Mouse (Mus musculus): ENCODE results near the gene Slc35c2.

Gene Slc35c2

GRCm38 (mm10) chr2:165275124-165275640, 12.5 kb downstream of the Slc35c2 start:
- no peak for DNase-seq (ENCODE audit: low spot score)

GRCm38 (mm10) chr2:165273589-165273988, 14.1 kb downstream of the Slc35c2 start:
- DNase-seq (ENCODE audit: low spot score) = no peak

- DNase-seq (ENCODE audit: low spot score) = no peak
Observed at GRCm38 (mm10) chr2:165271326-165271725, 16.3 kb downstream of the Slc35c2 start.

GRCm38 (mm10) chr2:165270858-165271257, 16.8 kb downstream of the Slc35c2 start:
- no peak for DNase-seq (ENCODE audit: low spot score)

- DNase-seq (ENCODE audit: low spot score) = no peak
Observed at GRCm38 (mm10) chr2:165266739-165267138, 20.9 kb downstream of the Slc35c2 start.

- no peak for DNase-seq (ENCODE audit: low spot score)
Observed at GRCm38 (mm10) chr2:165263861-165264260, 23.8 kb downstream of the Slc35c2 start.

GRCm38 (mm10) chr2:165262274-165262990, 25.2 kb downstream of the Slc35c2 start:
- DNase-seq (ENCODE audit: low spot score) = no peak

- DNase-seq (ENCODE audit: low spot score) = no peak
Observed at GRCm38 (mm10) chr2:165259859-165260258, 27.8 kb downstream of the Slc35c2 start.

GRCm38 (mm10) chr2:165258321-165258720, 29.3 kb downstream of the Slc35c2 start:
- no peak for DNase-seq (ENCODE audit: low spot score)

- DNase-seq (ENCODE audit: low spot score) = no peak
Observed at GRCm38 (mm10) chr2:165257151-165257834, 30.4 kb downstream of the Slc35c2 start.

- no peak for DNase-seq (ENCODE audit: low spot score)
Observed at GRCm38 (mm10) chr2:165256213-165256612, 31.5 kb downstream of the Slc35c2 start.

- DNase-seq (ENCODE audit: low spot score) = no peak
Observed at GRCm38 (mm10) chr2:165253867-165254266, 33.8 kb downstream of the Slc35c2 start.

GRCm38 (mm10) chr2:165253269-165253668, 34.4 kb downstream of the Slc35c2 start:
- DNase-seq (ENCODE audit: low spot score) = no peak

- no peak for DNase-seq (ENCODE audit: low spot score)
Observed at GRCm38 (mm10) chr2:165252801-165253200, 34.9 kb downstream of the Slc35c2 start.

- no peak for DNase-seq (ENCODE audit: low spot score)
Observed at GRCm38 (mm10) chr2:165252381-165252780, 35.3 kb downstream of the Slc35c2 start.

GRCm38 (mm10) chr2:165250903-165251302, 36.8 kb downstream of the Slc35c2 start:
- DNase-seq (ENCODE audit: low spot score) = no peak

GRCm38 (mm10) chr2:165248967-165249366, 38.7 kb downstream of the Slc35c2 start:
- DNase-seq (ENCODE audit: low spot score) = no peak

- no peak for DNase-seq (ENCODE audit: low spot score)
Observed at GRCm38 (mm10) chr2:165246349-165246748, 41.3 kb downstream of the Slc35c2 start.

GRCm38 (mm10) chr2:165243122-165243720, 44.4 kb downstream of the Slc35c2 start:
- no peak for DNase-seq (ENCODE audit: low spot score)

GRCm38 (mm10) chr2:165242575-165242974, 45.1 kb downstream of the Slc35c2 start:
- DNase-seq (ENCODE audit: low spot score) = no peak

- no peak for DNase-seq (ENCODE audit: low spot score)
Observed at GRCm38 (mm10) chr2:165241786-165242185, 45.9 kb downstream of the Slc35c2 start.

GRCm38 (mm10) chr2:165240371-165240770, 47.3 kb downstream of the Slc35c2 start:
- no peak for DNase-seq (ENCODE audit: low spot score)
